Mouse (Mus musculus): ENCODE data around the gene Mark4. TPM values are rescaled to one million over a fixed set of nuclear protein-coding genes. Genes with fewer than 3 reads are reported as not detected.

Mark4 gene
- polyA plus RNA-seq, 1 experiment: 14.6 TPM

DNA sequence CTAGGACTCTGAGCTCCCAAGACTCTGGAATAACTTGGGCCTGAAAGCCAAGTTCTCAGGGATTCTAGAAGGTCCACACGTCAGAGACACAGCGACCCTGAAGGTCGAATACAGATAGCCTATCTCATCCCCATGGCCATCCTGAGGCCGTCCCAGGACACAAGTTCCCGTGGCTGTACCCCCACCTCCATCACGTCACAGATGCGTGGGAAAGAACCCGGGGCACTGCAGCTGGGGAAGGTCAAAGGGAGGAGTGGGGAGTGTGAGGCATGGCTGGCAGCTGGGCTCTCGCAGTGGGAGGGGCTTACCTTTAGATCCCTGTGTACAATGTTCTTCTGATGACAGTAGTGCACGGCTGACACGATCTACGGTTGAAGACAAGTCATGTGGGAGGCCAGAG lies 13.8 kb downstream of the Mark4 start:
- Histone ChIP-seq H3K36me3 (ENCODE audit: control insufficient read depth, insufficient read depth, low read length) (peaks cover 36% of the 10 kb centered on the region), H3K4me1 (ENCODE audit: control insufficient read depth, insufficient read depth, insufficient read length) (no peaks in the 10 kb centered on the region), H3K27me3 (ENCODE audit: control insufficient read depth, insufficient read depth, low read length) (no peaks in the 10 kb centered on the region), H3K27ac (ENCODE audit: insufficient read depth, low read length) (no peak overlapping the region), H3K4me3 (ENCODE audit: extremely low read depth, insufficient read depth, insufficient read length) (no peak overlapping the region)
- 83% methylated on average over 12 of the region's 12 CpGs for WGBS
- DNase-seq (ENCODE audit: low read depth in 1 of 2, low spot score in 2 of 2): no peak
- no peak for TF ChIP-seq CTCF (IDR thresholded peaks at IDR 0.05; ENCODE audit: extremely low read depth, insufficient read depth, insufficient read length, insufficient replicate concordance)
- TF ChIP-seq POLR2A (IDR thresholded peaks at IDR 0.05; ENCODE audit: low read depth, low read length): no peak

- H3K4me3 ChIP-seq (ENCODE audit: extremely low read depth, insufficient read depth, insufficient read length): no peak overlapping the region
- no peak overlapping the region for H3K27ac ChIP-seq (ENCODE audit: insufficient read depth, low read length)
- H3K27me3 ChIP-seq (ENCODE audit: control insufficient read depth, insufficient read depth, low read length): no peaks in the 10 kb centered on the region
- 41% methylated on average over 3 of the region's 3 CpGs for WGBS
- H3K4me1 ChIP-seq (ENCODE audit: control insufficient read depth, insufficient read depth, insufficient read length): no peaks in the 10 kb centered on the region
- no peak for TF ChIP-seq POLR2A (IDR thresholded peaks at IDR 0.05; ENCODE audit: low read depth, low read length)
- peak; percentile 69; the same call in 1 of the 2 replicates for TF ChIP-seq CTCF (IDR thresholded peaks at IDR 0.05; ENCODE audit: extremely low read depth, insufficient read depth, insufficient read length, insufficient replicate concordance)
- DNase-seq (ENCODE audit: low read depth in 1 of 2, low spot score in 2 of 2): peak in 1 of 2 experiments; percentile 69
- peaks cover 30% of the 10 kb centered on the region for H3K36me3 ChIP-seq (ENCODE audit: control insufficient read depth, insufficient read depth, low read length)
These were observed 15.3 kb downstream of the Mark4 start for GRCm38 (mm10) chr7:19443344-19443743.

DNA sequence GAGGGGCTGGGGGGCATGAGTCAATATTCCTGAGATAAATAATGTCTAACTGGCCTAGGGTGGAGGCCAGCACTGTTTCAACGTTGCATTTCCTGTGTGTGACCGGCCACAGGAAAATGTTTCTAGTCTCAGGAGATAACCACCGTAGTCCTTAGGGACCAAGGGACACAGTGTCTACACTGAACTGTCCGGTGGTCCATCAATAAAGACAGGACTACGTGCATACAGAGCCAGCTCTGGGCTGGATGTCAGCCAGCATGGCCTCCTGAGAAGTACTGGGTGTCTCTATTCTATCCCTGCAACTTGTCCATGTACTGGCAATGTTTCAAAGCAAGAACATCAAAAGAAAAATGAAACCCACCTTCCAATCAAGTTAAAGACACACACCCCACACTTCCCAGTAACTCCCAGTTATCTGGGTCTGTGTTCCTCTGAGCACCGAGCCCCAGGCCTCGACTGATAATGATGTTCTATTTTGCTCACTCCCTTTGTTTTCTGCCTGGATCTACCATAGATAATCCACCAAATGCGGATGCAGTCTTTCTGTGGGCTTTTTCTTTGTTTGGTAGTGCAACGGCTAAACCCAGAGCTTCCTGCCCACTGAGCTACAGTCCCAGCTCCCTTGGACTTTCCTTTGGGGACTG lies 17.1 kb downstream of the Mark4 start:
- 82% methylated on average over 9 of the region's 9 CpGs for WGBS
- Histone ChIP-seq H3K36me3 (ENCODE audit: control insufficient read depth, insufficient read depth, low read length) (peaks cover 29% of the 10 kb centered on the region), H3K4me3 (ENCODE audit: extremely low read depth, insufficient read depth, insufficient read length) (no peak overlapping the region), H3K4me1 (ENCODE audit: control insufficient read depth, insufficient read depth, insufficient read length) (no peaks in the 10 kb centered on the region), H3K27ac (ENCODE audit: insufficient read depth, low read length) (no peak overlapping the region), H3K27me3 (ENCODE audit: control insufficient read depth, insufficient read depth, low read length) (no peaks in the 10 kb centered on the region)
- TF ChIP-seq CTCF (IDR thresholded peaks at IDR 0.05; ENCODE audit: extremely low read depth, insufficient read depth, insufficient read length, insufficient replicate concordance) (no peak), POLR2A (IDR thresholded peaks at IDR 0.05; ENCODE audit: low read depth, low read length) (no peak)
- DNase-seq (ENCODE audit: low read depth in 1 of 2, low spot score in 2 of 2): no peak

GRCm38 (mm10) chr7:19437048-19437447 lies 21.6 kb downstream of the Mark4 start:
- H3K36me3 ChIP-seq (ENCODE audit: control insufficient read depth, insufficient read depth, low read length): peaks cover 40% of the 10 kb centered on the region
- H3K27ac ChIP-seq (ENCODE audit: insufficient read depth, low read length): no peak overlapping the region
- no peaks in the 10 kb centered on the region for H3K27me3 ChIP-seq (ENCODE audit: control insufficient read depth, insufficient read depth, low read length)
- no peak for DNase-seq (ENCODE audit: low read depth in 1 of 2, low spot score in 2 of 2)
- H3K4me1 ChIP-seq (ENCODE audit: control insufficient read depth, insufficient read depth, insufficient read length): no peaks in the 10 kb centered on the region
- TF ChIP-seq CTCF (IDR thresholded peaks at IDR 0.05; ENCODE audit: extremely low read depth, insufficient read depth, insufficient read length, insufficient replicate concordance): no peak
- no peak for TF ChIP-seq POLR2A (IDR thresholded peaks at IDR 0.05; ENCODE audit: low read depth, low read length)
- WGBS: 95% methylated on average over 9 of the region's 9 CpGs
- no peak overlapping the region for H3K4me3 ChIP-seq (ENCODE audit: extremely low read depth, insufficient read depth, insufficient read length)

GRCm38 (mm10) chr7:19436276-19436675 lies 22.3 kb downstream of the Mark4 start:
- Histone ChIP-seq H3K36me3 (ENCODE audit: control insufficient read depth, insufficient read depth, low read length) (peaks cover 39% of the 10 kb centered on the region), H3K4me3 (ENCODE audit: extremely low read depth, insufficient read depth, insufficient read length) (no peak overlapping the region), H3K27ac (ENCODE audit: insufficient read depth, low read length) (no peak overlapping the region), H3K4me1 (ENCODE audit: control insufficient read depth, insufficient read depth, insufficient read length) (no peaks in the 10 kb centered on the region), H3K27me3 (ENCODE audit: control insufficient read depth, insufficient read depth, low read length) (no peaks in the 10 kb centered on the region)
- TF ChIP-seq POLR2A (IDR thresholded peaks at IDR 0.05; ENCODE audit: low read depth, low read length) (no peak), CTCF (IDR thresholded peaks at IDR 0.05; ENCODE audit: extremely low read depth, insufficient read depth, insufficient read length, insufficient replicate concordance) (no peak)
- DNase-seq (ENCODE audit: low read depth in 1 of 2, low spot score in 2 of 2): no peak
- WGBS: 97% methylated on average over 2 of the region's 2 CpGs

DNA sequence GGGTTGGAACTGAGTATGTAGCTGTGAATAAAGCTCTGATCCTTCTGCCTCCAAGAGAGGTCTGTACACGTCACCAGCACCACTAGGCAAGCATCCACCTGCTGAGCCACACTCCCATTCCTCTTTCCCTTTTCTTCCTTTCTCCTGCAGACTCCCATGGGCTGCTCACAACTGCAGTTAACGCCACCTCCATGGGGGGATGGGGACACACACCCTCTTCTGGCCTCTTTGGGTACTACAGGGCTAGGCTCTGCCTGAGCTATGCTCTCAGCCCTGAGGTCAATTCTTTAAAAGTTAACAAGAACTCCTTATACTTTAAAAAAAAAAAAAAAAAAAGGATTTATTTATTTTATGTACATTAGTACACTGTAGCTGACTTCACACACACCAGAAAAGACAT lies 26.1 kb downstream of the Mark4 start:
- no peak for DNase-seq (ENCODE audit: low read depth in 1 of 2, low spot score in 2 of 2)
- Histone ChIP-seq H3K27me3 (ENCODE audit: control insufficient read depth, insufficient read depth, low read length) (no peaks in the 10 kb centered on the region), H3K4me3 (ENCODE audit: extremely low read depth, insufficient read depth, insufficient read length) (no peak overlapping the region), H3K4me1 (ENCODE audit: control insufficient read depth, insufficient read depth, insufficient read length) (no peaks in the 10 kb centered on the region), H3K36me3 (ENCODE audit: control insufficient read depth, insufficient read depth, low read length) (peaks cover 40% of the 10 kb centered on the region), H3K27ac (ENCODE audit: insufficient read depth, low read length) (no peak overlapping the region)
- 91% methylated on average over 2 of the region's 2 CpGs for WGBS
- TF ChIP-seq POLR2A (IDR thresholded peaks at IDR 0.05; ENCODE audit: low read depth, low read length): no peak
- TF ChIP-seq CTCF (IDR thresholded peaks at IDR 0.05; ENCODE audit: extremely low read depth, insufficient read depth, insufficient read length, insufficient replicate concordance): no peak

DNA sequence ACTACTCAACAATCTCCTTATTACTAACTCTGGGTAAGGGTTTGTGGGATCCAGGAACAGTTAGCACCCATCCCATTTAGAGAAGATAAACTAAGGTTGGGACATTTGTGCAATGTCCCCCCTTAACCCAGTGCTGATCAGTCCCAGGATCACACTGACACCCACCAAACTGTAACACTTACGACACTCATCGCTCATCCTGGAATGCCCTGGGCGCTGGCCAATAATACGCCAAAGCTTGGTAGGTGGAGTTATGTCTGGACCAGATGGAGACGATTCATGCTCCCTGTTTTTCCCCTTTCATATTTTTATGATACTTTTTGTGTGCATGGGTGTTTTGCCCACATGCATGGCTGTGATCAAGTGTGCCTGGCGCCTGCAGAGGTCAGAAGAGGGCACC lies 28.2 kb downstream of the Mark4 start:
- Histone ChIP-seq H3K4me1 (ENCODE audit: control insufficient read depth, insufficient read depth, insufficient read length) (no peaks in the 10 kb centered on the region), H3K27ac (ENCODE audit: insufficient read depth, low read length) (no peak overlapping the region), H3K4me3 (ENCODE audit: extremely low read depth, insufficient read depth, insufficient read length) (no peak overlapping the region), H3K36me3 (ENCODE audit: control insufficient read depth, insufficient read depth, low read length) (peaks cover 34% of the 10 kb centered on the region), H3K27me3 (ENCODE audit: control insufficient read depth, insufficient read depth, low read length) (no peaks in the 10 kb centered on the region)
- TF ChIP-seq CTCF (IDR thresholded peaks at IDR 0.05; ENCODE audit: extremely low read depth, insufficient read depth, insufficient read length, insufficient replicate concordance) (no peak), POLR2A (IDR thresholded peaks at IDR 0.05; ENCODE audit: low read depth, low read length) (no peak)
- no peak for DNase-seq (ENCODE audit: low read depth in 1 of 2, low spot score in 2 of 2)
- 91% methylated on average over 6 of the region's 6 CpGs for WGBS

All from spleen, adult 2 months (tissue).